Mouse (Mus musculus) C2C12 (cell line): ENCODE results near the gene Nasp.

ENCODE experiments used
- CTCF ChIP-seq: IDR thresholded peaks from one replicate; pipeline ENCODE4 v1.5.1; 2011; ENCODE audit not compliant: control insufficient read depth, insufficient read depth, insufficient read length
- MAX ChIP-seq: IDR thresholded peaks from one replicate; pipeline ENCODE4 v1.6.1; 2011; ENCODE audit warnings: mild to moderate bottlenecking, control low read depth

DNA sequence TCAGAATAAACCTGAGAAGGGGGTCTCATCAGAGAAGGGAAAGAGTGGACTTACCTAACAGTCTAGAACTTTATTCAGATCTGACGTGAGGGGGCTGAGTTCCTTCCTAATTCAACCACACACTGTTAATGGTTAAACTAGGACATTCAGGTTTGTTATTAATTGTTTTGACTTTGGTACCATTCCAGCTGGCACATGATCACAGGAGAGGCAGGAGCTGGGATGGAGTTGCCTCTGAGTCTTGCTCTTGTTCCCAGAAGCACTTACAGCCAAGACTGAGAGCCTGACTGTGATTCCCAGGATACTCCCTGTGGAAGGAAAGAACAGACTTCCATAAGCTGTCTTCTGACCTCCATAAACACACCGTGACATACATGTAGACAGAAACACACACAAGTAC, 31.7 kb upstream of the Nasp start:
- TF ChIP-seq CTCF: no peak
- no peak for TF ChIP-seq MAX
